Mouse (Mus musculus) left cerebral cortex, postnatal 10 days (tissue): ENCODE data around the gene Ncoa7. TPM values are rescaled to one million over a fixed set of nuclear protein-coding genes. Genes with fewer than 3 reads are reported as not detected.
"Not testable (repeated sequence)": the region's sequence is repeated elsewhere in the genome, so short reads cannot be mapped to it uniquely, and the experiment has no call there.

ENCODE experiments used
- DNase-seq, 2 experiments: peaks; one replicate each; pipeline ENCODE4 v3.0.0; 2021 to 2022; ENCODE audit warnings: low spot score in 2 of 2, mixed read lengths in 1 of 2; ENCODE audit errors: extremely low spot score in 1 of 2
- intact Hi-C: fragments of 180-260 bp; cut with DNase I; formaldehyde crosslinking; loops from one replicate; pipeline ENCODE4 v1.15.1; 2025
- total RNA-seq, 2 experiments: library from RNA; stranded (reverse); gene quantifications; 2 replicates each; pipeline ENCODE4 v1.2.3; 2021

Gene Ncoa7
- total RNA-seq, 2 experiments from 2014 or later = 98.2 to 106 TPM

DNA sequence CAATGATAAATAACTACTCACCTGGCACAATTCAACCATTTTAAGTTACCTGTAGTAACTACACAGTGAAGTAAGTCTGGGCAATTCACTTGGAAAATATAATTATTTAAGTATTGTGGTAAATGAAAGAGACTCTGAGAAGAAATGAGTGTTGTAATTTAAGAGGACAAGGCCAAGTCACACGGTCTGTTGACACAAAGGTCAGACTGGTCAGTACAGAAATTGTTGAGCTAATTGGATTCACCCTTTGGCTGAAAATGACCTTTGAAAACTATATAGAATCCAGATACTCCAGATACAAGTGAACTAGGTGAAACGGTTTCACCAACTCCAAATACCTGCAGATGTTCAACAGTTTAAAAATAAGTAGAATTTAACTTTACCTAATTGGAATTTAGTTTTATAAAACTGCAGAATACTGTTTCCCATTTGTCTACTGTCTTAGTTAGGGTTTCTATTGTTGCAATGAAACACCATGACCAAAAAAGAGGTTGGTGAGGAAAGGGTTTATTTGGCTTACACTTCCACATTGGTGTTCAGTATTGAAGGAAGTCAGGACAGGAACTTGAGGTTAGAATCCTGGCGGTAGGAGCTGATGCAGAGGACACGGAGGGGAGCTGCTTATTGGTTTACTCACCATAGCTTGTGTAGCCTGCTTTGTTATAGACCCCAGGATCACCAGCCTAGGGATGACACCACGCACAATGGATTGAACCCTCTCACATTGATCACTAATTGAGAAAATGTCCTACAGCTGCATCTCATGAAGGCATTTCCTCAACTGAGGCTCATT lies 6.5 kb downstream of the Ncoa7 start:
- intact Hi-C loops = no loop called here
- no peak for DNase-seq

DNA sequence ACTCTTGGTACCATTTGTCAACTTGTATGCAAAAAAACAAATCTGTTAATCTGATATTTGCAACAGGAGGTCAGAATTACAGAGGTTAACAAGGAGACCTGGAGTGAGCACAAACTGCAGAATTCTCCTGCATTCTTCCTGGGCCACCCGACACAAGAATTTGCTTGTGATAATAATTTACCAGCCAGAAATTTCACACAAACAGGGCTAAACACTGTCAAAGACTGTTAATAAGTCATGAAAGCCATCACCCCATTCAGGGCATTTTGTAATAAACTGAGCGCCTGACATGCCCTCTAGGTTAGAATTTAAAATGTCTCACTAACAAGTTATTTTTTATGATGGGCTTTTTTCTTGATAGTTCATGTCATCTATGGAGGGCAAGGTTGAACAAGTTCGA lies 12.1 kb downstream of the Ncoa7 start:
- intact Hi-C loops = no loop called here
- DNase-seq = no peak

- DNase-seq = no peak
- intact Hi-C loops = no loop called here
These were observed 13.6 kb downstream of the Ncoa7 start for GRCm38 (mm10) chr10:30789521-30789920.

- intact Hi-C loops = no loop called here
- DNase-seq = no peak
These were observed 14.8 kb downstream of the Ncoa7 start for GRCm38 (mm10) chr10:30788340-30788721.

- no peak for DNase-seq
- intact Hi-C loops = no loop called here
These were observed 15.3 kb downstream of the Ncoa7 start for GRCm38 (mm10) chr10:30787684-30788339.

DNA sequence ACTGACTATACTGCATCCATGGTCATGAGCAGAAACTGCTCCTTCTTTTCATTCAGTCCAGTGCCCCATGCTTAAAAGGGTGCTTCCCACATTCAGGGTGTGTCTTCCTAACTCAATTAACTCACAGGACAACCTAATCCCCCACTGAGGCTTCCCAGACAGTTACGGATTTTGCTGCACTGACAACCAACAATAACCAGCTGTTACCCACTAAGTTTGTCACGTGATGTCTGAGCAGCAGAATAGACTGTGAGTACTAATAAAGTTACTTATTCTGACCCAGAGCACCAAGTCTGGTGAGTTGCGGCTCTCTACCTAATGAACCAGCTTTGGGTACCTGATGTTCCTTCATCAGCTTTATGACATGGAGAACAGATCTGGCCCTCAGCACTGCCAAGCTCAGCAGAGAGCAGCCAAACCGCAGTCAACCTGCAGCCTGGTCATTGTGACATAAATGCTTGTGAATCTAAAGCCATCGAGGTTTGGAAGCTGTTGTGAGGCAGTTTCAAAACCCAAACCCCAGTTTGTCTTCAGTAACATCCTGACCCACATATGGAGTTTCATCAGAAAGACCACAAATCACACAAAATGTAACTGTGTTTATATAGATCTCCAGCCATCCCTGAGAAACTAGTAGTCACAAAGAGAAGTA lies 16.9 kb downstream of the Ncoa7 start:
- intact Hi-C loops = no loop called here
- DNase-seq = no peak

GRCm38 (mm10) chr10:30780921-30781320 lies 22.2 kb downstream of the Ncoa7 start:
- DNase-seq, intact Hi-C loops: not testable (repeated sequence)

GRCm38 (mm10) chr10:30778240-30778639 lies 24.9 kb downstream of the Ncoa7 start:
- intact Hi-C loops = no loop called here
- no peak for DNase-seq

- intact Hi-C loops = no loop called here
- DNase-seq = no peak
These were observed 27.1 kb downstream of the Ncoa7 start for GRCm38 (mm10) chr10:30775987-30776386.

DNA sequence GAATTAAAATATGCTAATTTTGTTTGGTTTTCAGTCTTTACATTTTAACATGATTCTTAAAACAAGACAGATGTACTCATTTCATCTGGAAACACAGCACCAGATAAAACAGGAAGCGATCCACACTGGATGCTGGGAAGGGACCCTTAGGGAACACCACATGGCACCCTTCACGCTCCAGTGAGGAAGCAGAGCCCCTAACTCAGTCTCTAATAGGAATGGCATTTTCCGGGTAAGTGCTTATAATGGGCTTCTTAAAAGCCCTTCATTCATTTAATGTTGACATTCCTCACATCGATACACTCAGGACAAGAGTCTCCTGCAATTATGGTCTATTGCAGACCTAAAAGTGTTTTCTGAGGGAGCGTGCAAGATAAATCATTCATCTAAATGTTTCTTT lies 27.6 kb downstream of the Ncoa7 start:
- intact Hi-C loops = no loop called here
- DNase-seq = no peak

DNA sequence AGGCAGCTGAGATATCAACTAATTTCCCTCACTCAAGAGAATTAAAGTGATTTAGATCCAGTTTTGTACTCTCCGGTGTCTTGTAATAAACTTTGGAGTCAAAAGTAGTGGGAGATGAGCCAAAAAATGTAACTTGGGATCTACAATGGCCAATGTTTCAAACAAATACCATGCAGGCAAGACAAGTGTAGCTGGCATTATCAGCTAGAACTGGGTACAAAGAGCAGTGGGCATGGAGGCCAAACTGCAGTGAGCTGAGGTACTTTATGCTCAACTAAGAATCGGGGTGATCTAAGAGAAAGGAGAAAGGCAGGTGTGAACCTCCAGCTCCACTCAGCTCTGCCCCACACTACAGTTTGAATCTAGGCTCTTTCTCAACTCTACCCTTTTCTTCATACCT lies 28.7 kb downstream of the Ncoa7 start:
- no peak for DNase-seq
- intact Hi-C loops = no loop called here

DNA sequence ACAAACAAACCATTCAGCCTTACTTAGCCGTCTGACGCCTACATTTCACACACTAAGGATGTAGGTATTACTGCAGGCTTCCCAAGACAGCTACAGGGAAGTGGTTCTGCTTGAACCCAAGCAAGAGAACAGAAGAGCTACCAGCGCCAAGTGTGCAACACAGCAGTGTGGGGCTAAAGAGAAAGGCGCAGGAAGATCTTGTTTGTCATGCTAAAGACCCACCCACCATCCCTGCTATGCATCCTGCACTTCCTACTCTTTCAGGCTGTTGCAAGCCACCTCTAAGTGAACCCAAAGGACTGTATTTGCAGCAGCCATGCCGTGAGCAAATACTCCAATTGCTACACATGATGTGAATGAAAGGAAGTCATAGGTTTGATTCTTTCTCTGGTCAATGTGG lies 29.9 kb downstream of the Ncoa7 start:
- intact Hi-C loops = no loop called here
- no peak for DNase-seq

DNA sequence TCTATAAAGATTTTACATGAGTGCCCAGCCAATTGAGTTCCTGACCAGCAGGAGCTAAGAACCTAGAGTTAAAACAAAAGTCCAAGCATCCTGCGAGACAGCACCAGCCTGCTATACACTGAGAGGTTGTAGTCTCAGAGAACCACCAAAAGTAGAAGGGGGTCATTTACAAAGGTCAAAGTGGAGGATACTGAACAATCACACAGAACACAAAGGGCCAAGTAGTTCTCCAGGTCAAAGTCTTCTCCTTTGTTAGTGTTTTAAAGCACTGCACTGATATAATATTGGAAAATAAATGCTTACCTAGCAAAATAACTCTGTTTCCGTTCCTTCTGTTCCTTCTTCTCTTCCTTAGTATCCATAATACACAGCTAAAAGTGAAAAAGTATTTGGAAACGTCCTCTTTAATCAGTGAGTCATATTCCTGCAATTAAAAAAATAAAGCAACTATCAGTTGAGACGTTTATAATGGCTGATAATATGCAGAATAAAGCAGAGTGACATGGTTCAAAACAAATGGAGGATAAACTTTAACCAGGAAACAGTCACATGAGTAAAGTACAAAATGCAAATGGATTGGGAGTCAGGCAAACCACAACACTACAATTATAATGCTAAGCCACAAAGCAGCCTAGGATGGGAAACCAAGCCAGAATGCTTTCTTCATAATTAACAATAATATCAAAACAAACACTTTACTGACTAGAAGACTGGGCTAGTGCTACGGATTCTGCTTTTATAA lies 31.5 kb downstream of the Ncoa7 start:
- intact Hi-C loops = no loop called here
- no peak for DNase-seq

DNA sequence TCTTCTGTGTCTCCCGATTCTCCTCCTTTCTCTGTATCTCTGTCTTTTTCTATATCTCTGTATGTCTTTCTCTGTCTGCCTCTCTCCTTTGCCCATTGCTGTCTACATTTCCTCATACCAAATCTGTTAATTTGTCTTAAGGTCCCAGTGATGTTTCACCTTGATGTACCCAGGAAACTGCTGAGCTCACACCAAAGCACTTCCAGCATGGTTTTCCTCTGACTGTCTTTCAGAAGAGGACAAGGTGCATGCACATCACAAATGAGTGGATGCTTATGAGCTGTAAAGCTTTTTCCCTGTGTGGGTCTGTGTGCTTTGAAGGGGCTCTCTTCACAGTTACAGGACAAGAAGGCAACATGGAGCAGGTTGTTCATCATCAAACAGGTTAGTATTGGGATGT lies 34.3 kb downstream of the Ncoa7 start:
- intact Hi-C loops = no loop called here
- no peak for DNase-seq

DNA sequence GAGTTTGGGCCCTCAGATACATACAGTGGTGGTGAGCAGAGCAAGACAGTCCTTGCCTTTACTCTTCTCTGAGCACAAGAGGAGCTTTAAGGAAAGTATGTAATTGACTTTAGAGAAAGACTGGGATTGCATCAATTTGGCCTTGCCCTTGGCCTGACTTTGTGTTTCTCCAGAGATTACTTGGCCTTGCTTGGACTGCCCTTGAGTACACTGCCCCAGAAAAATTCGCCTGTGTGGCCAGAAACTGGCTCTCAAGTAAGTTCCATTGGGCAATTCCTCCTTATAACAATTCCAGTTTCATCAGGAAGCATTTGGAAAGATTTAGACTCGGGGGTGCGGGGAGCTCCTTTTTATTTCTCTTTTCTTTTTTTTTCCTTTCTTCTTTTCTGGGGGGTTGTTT lies 34.9 kb downstream of the Ncoa7 start:
- no peak for DNase-seq
- intact Hi-C loops = no loop called here

GRCm38 (mm10) chr10:30763179-30763770 lies 39.9 kb downstream of the Ncoa7 start:
- DNase-seq = no peak
- intact Hi-C loops = no loop called here

GRCm38 (mm10) chr10:30762284-30762964 lies 40.7 kb downstream of the Ncoa7 start:
- intact Hi-C loops = no loop called here
- no peak for DNase-seq

- intact Hi-C loops = no loop called here
- no peak for DNase-seq
These were observed 43.6 kb downstream of the Ncoa7 start for GRCm38 (mm10) chr10:30759360-30760147.
